ENCODE assay signal across 9 mouse cellular contexts in genomic region chr8:93843858-93844502, GRCm38 (mm10). TPM values are rescaled to one million over a fixed set of nuclear protein-coding genes. Genes with fewer than 3 reads are reported as not detected.
A peak's percentile ranks its signal among the peaks of the same experiment; 100 is the strongest.
DNase-seq lines count a peak whose midpoint lies in the region; ATAC-seq and TF ChIP-seq lines count a peak whose summit lies in the region.
"Had no signal": no experiment of that assay in that cellular context is flagged by ENCODE, and none has a peak within 500 bp of the region (broad histone marks: within the 10 kb centered on the region; RNA-seq: fewer than 3 reads in every experiment).

No protein-coding gene starts in this region.

- H3K9ac ChIP-seq in intestine, postnatal 0 days (ENCODE audit: low read depth, low read length): no peak overlapping the region

- no peak overlapping the region for H3K27ac ChIP-seq in intestine, postnatal 0 days (ENCODE audit: low read depth, low read length)

- peak; percentile 1 for DNase-seq in CD4-positive, CD25-positive, alpha-beta regulatory T cell, adult 2 months (ENCODE audit: low read depth, low spot score)
- DNase-seq in kidney, postnatal 10 days: peak; percentile 40
- DNase-seq in kidney, adult 11 months: no peak
- DNase-seq in brain, adult 2 months (ENCODE audit: low read depth, low spot score): peak; percentile 75
- DNase-seq in spleen, postnatal 10 days (ENCODE audit: low spot score in 2 of 2): no peak
- no peak for DNase-seq in gastrocnemius, postnatal 4 days (ENCODE audit: low spot score in 2 of 2)

- H3K9me3 ChIP-seq in intestine, postnatal 0 days (ENCODE audit: control insufficient read depth): no peaks in the 10 kb centered on the region

- peak; percentile 67 for TF ChIP-seq CTCF in intestine, postnatal 0 days (IDR thresholded peaks at IDR 0.05; ENCODE audit: low read depth)

- H3K27me3 ChIP-seq in intestine, postnatal 0 days (replicated peaks; ENCODE audit: control insufficient read depth, insufficient read depth, low read length): no peaks in the 10 kb centered on the region

- no peaks in the 10 kb centered on the region for H3K36me3 ChIP-seq in intestine, postnatal 0 days (ENCODE audit: control insufficient read depth, insufficient read depth)

- ATAC-seq in CD4-positive, CD25-positive, alpha-beta regulatory T cell, adult 4 months: no peak
- ATAC-seq in intestine, postnatal 0 days: no peak

- H3K4me2 ChIP-seq in intestine, postnatal 0 days (replicated peaks; ENCODE audit: low read depth): no peak overlapping the region

- no peak overlapping the region for H3K4me3 ChIP-seq in intestine, postnatal 0 days (ENCODE audit: low read depth, low read length)

- 43% methylated on average over 12 of the region's 12 CpGs for WGBS in intestine, postnatal 0 days

- H3K4me1 ChIP-seq in intestine, postnatal 0 days (replicated peaks; ENCODE audit: control insufficient read depth, insufficient read depth, low read length): no peaks in the 10 kb centered on the region

RNA-seq across cellular contexts. Expression of gene Gnao1, which starts 34.2 kb away (rescaled TPM):
- polyA plus RNA-seq in CD4-positive, CD25-positive, alpha-beta regulatory T cell, adult 4 months (2017; shearing (Covaris generic)): under 1 TPM in 1 of 2 experiments, not detected in 1; 0.43 TPM
- polyA plus RNA-seq in intestine, postnatal 0 days (2015; fragmentation: Nextera tagmentation; extraction: Ambion mirVana): 6.9 and 8.5 TPM in 2 replicates
- 10 to 100 TPM; 13.4 TPM for total RNA-seq in gastrocnemius, postnatal 4 days (2021)
- total RNA-seq: neutrophil, adult 5-6 weeks had no signal

Comparison
In these comparisons a context has a peak if more than half of its experiments do, and no peak if none do; other contexts are left out.
1. DNase-seq: peak in CD4-positive, CD25-positive, alpha-beta regulatory T cell, adult 2 months (single experiment), kidney, postnatal 10 days (single experiment) and brain, adult 2 months (single experiment); none in kidney, adult 11 months (single experiment), spleen, postnatal 10 days (0 of 2) and gastrocnemius, postnatal 4 days (0 of 2).